Mouse (Mus musculus) mature B cell (primary cell): ENCODE measurements around the gene Zfp991.
"Not testable (repeated sequence)": the region's sequence is repeated elsewhere in the genome, so short reads cannot be mapped to it uniquely, and the experiment has no call there.

Source experiments
- in situ Hi-C: fragments of 300-500 bp; cut with MboI; formaldehyde crosslinking; loops from 2 replicates; pipeline ENCODE4 v1.14.3; 2019

Zfp991 gene

GRCm38 (mm10) chr4:147131837-147132459 is at the start of gene Zfp991:
Gene Zfp991, plus strand, starts transcription at chr4:147132038.
- in situ Hi-C loops = not testable (repeated sequence)

GRCm38 (mm10) chr4:147095641-147096040 is 36.2 kb upstream of the Zfp991 start:
- in situ Hi-C loops = not testable (repeated sequence)

GRCm38 (mm10) chr4:147101666-147102626 is 29.9 kb upstream of the Zfp991 start:
- in situ Hi-C loops = not testable (repeated sequence)

- in situ Hi-C loops = not testable (repeated sequence)
Observed at GRCm38 (mm10) chr4:147103814-147104213, 28.0 kb upstream of the Zfp991 start.

- in situ Hi-C loops = not testable (repeated sequence)
Observed at GRCm38 (mm10) chr4:147117839-147118238, 14.0 kb upstream of the Zfp991 start.

GRCm38 (mm10) chr4:147122286-147122685 is 9.6 kb upstream of the Zfp991 start:
- in situ Hi-C loops = not testable (repeated sequence)

- in situ Hi-C loops = not testable (repeated sequence)
Observed at GRCm38 (mm10) chr4:147123797-147124196, 8.0 kb upstream of the Zfp991 start.

- in situ Hi-C loops = not testable (repeated sequence)
Observed at GRCm38 (mm10) chr4:147124400-147125306, 7.2 kb upstream of the Zfp991 start.

- in situ Hi-C loops = not testable (repeated sequence)
Observed at GRCm38 (mm10) chr4:147125326-147125725, 6.5 kb upstream of the Zfp991 start.

- in situ Hi-C loops = not testable (repeated sequence)
Observed at GRCm38 (mm10) chr4:147125870-147126269, 6.0 kb upstream of the Zfp991 start.

- in situ Hi-C loops = not testable (repeated sequence)
Observed at GRCm38 (mm10) chr4:147126435-147126834, 5.4 kb upstream of the Zfp991 start.

GRCm38 (mm10) chr4:147127137-147127536 is 4.7 kb upstream of the Zfp991 start:
- in situ Hi-C loops = not testable (repeated sequence)

- in situ Hi-C loops = not testable (repeated sequence)
Observed at GRCm38 (mm10) chr4:147128152-147128551, 3.7 kb upstream of the Zfp991 start.

GRCm38 (mm10) chr4:147133596-147133995 is 1.8 kb downstream of the Zfp991 start:
- in situ Hi-C loops = not testable (repeated sequence)

- in situ Hi-C loops = not testable (repeated sequence)
Observed at GRCm38 (mm10) chr4:147141757-147142156, 9.9 kb downstream of the Zfp991 start.

- in situ Hi-C loops = not testable (repeated sequence)
Observed at GRCm38 (mm10) chr4:147165282-147165681, 33.4 kb downstream of the Zfp991 start.

GRCm38 (mm10) chr4:147170547-147170946 is 38.7 kb downstream of the Zfp991 start:
- in situ Hi-C loops = not testable (repeated sequence)

- in situ Hi-C loops = not testable (repeated sequence)
Observed at GRCm38 (mm10) chr4:147171557-147171956, 39.7 kb downstream of the Zfp991 start.

GRCm38 (mm10) chr4:147176279-147176880 is 44.5 kb downstream of the Zfp991 start:
- in situ Hi-C loops = not testable (repeated sequence)

GRCm38 (mm10) chr4:147181141-147181685 is 49.4 kb downstream of the Zfp991 start:
- in situ Hi-C loops = not testable (repeated sequence)
